Mouse (Mus musculus) forebrain, embryonic 11.5 days (tissue): ENCODE data around the gene Klhdc8b. TPM values are rescaled to one million over a fixed set of nuclear protein-coding genes. Genes with fewer than 3 reads are reported as not detected.
A peak's percentile ranks its signal among the peaks of the same experiment; 100 is the strongest.

Experiments used
- ATAC-seq: fragments of 200-750 bp; cut with Nextera tagmentation; replicated peaks from 2 replicates; pipeline ENCODE4 v1.8.0; 2017; ENCODE audit warnings: moderate TSS enrichment; ENCODE audit not compliant: low FRiP score
- DNase-seq: peaks from one replicate; pipeline ENCODE4 v3.0.0-alpha.2; 2017; ENCODE audit warnings: low spot score
- H3K27ac ChIP-seq: fragments of 300-500 bp; sonication (generic); 2 replicates; pipeline ENCODE4 v1.5.1; 2014; ENCODE audit warnings: low read depth, low read length
- H3K27me3 ChIP-seq: fragments of 300-500 bp; sonication (generic); 2 replicates; pipeline ENCODE4 v1.6.1; 2014; ENCODE audit warnings: mild to moderate bottlenecking, low read length, mixed read lengths; ENCODE audit not compliant: control insufficient read depth, insufficient read depth
- H3K36me3 ChIP-seq: fragments of 300-500 bp; sonication (generic); 2 replicates; pipeline ENCODE4 v1.6.1; 2014; ENCODE audit warnings: mild to moderate bottlenecking, low read length, moderate library complexity, mixed read lengths; ENCODE audit not compliant: control insufficient read depth, insufficient read depth
- H3K4me1 ChIP-seq: fragments of 300-500 bp; sonication (generic); replicated peaks from 2 replicates; pipeline ENCODE4 v1.6.1; 2014; ENCODE audit warnings: low read length, mixed read lengths; ENCODE audit not compliant: control insufficient read depth, insufficient read depth
- H3K4me2 ChIP-seq: fragments of 300-500 bp; sonication (generic); 2 replicates; pipeline ENCODE4 v1.6.1; 2014; ENCODE audit warnings: low read depth, mild to moderate bottlenecking, low read length, moderate library complexity, mixed read lengths; ENCODE audit not compliant: severe bottlenecking
- H3K4me3 ChIP-seq: fragments of 300-500 bp; sonication (generic); 2 replicates; pipeline ENCODE4 v1.5.1; 2014; ENCODE audit warnings: low read depth, low read length
- H3K9ac ChIP-seq: fragments of 300-500 bp; sonication (generic); 2 replicates; pipeline ENCODE4 v1.6.1; 2014; ENCODE audit warnings: low read length
- H3K9me3 ChIP-seq: fragments of 300-500 bp; sonication (generic); 2 replicates; pipeline ENCODE4 v1.6.1; 2016; ENCODE audit warnings: low read length, mixed read lengths; ENCODE audit not compliant: control insufficient read depth
- WGBS: fragments of 180-500 bp; shearing (Covaris S2); extraction: QIAGEN DNeasy Blood & Tissue Kit; methylation state at CpG from one replicate; pipeline ENCODE4 v1.1.7; 2014; 5-methylcytosine and 5-hydroxymethylcytosine counted together
- polyA plus RNA-seq: library from polyadenylated mRNA; unstranded; fragments of >200 nt; fragmentation: Nextera tagmentation; extraction: Ambion mirVana; gene quantifications from 2 replicates; pipeline ENCODE4 v1.2.1, GENCODE M21; 2014

Gene Klhdc8b
- polyA plus RNA-seq, 1 experiment from 2014 or later: 49.5 TPM

- H3K27me3 ChIP-seq: no peaks in the 10 kb centered on the region
- H3K4me3 ChIP-seq: no peak overlapping the region
- H3K36me3 ChIP-seq: peaks cover 4% of the 10 kb centered on the region
- H3K9ac ChIP-seq: no peak overlapping the region
- ATAC-seq: no peak
- WGBS: 92% methylated on average over 19 of the region's 19 CpGs
- no peak for DNase-seq
- H3K4me1 ChIP-seq: peaks cover 7% of the 10 kb centered on the region
- H3K9me3 ChIP-seq: no peaks in the 10 kb centered on the region
- no peak overlapping the region for H3K27ac ChIP-seq
- no peak overlapping the region for H3K4me2 ChIP-seq
Observed at GRCm38 (mm10) chr9:108485301-108485875, 24.0 kb upstream of the Klhdc8b start.

- no peaks in the 10 kb centered on the region for H3K27me3 ChIP-seq
- no peak overlapping the region for H3K9ac ChIP-seq
- ATAC-seq (no peak), DNase-seq (no peak)
- 95% methylated on average over 15 of the region's 15 CpGs for WGBS
- peaks cover 4% of the 10 kb centered on the region for H3K36me3 ChIP-seq
- no peaks in the 10 kb centered on the region for H3K9me3 ChIP-seq
- no peak overlapping the region for H3K4me2 ChIP-seq
- no peak overlapping the region for H3K4me3 ChIP-seq
- H3K27ac ChIP-seq: no peak overlapping the region
- peaks cover 8% of the 10 kb centered on the region; the same call in 1 of the 2 replicates for H3K4me1 ChIP-seq
Observed at GRCm38 (mm10) chr9:108484021-108484420, 22.6 kb upstream of the Klhdc8b start.

GRCm38 (mm10) chr9:108483051-108483790 lies 21.8 kb upstream of the Klhdc8b start:
- H3K9me3 ChIP-seq: no peaks in the 10 kb centered on the region
- peaks cover 4% of the 10 kb centered on the region for H3K36me3 ChIP-seq
- H3K9ac ChIP-seq: no peak overlapping the region
- no peak overlapping the region for H3K4me3 ChIP-seq
- H3K4me1 ChIP-seq: peaks cover 13% of the 10 kb centered on the region; the same call in 1 of the 2 replicates
- H3K27me3 ChIP-seq: no peaks in the 10 kb centered on the region
- DNase-seq (no peak), ATAC-seq (no peak)
- WGBS: 94% methylated on average over 18 of the region's 18 CpGs
- H3K27ac ChIP-seq: no peak overlapping the region
- H3K4me2 ChIP-seq: no peak overlapping the region

GRCm38 (mm10) chr9:108481520-108482210 lies 20.3 kb upstream of the Klhdc8b start:
- H3K9ac ChIP-seq: no peak overlapping the region
- H3K27ac ChIP-seq: no peak overlapping the region
- H3K4me1 ChIP-seq: peaks cover 13% of the 10 kb centered on the region; the same call in 1 of the 2 replicates
- no peaks in the 10 kb centered on the region for H3K27me3 ChIP-seq
- H3K4me3 ChIP-seq: no peak overlapping the region
- ATAC-seq: no peak
- no peak overlapping the region for H3K4me2 ChIP-seq
- WGBS: 91% methylated on average over 19 of the region's 19 CpGs
- DNase-seq: no peak
- H3K36me3 ChIP-seq: peaks cover 4% of the 10 kb centered on the region
- H3K9me3 ChIP-seq: no peaks in the 10 kb centered on the region

GRCm38 (mm10) chr9:108480813-108481519 lies 19.6 kb upstream of the Klhdc8b start:
- Histone ChIP-seq H3K27me3 (no peaks in the 10 kb centered on the region), H3K9me3 (no peaks in the 10 kb centered on the region), H3K9ac (no peak overlapping the region), H3K4me1 (peaks cover 13% of the 10 kb centered on the region; the same call in 1 of the 2 replicates), H3K36me3 (peaks cover 4% of the 10 kb centered on the region), H3K4me2 (no peak overlapping the region), H3K4me3 (no peak overlapping the region), H3K27ac (no peak overlapping the region)
- 94% methylated on average over 28 of the region's 28 CpGs for WGBS
- ATAC-seq (no peak), DNase-seq (no peak)

- Histone ChIP-seq H3K27me3 (no peaks in the 10 kb centered on the region), H3K4me3 (peak within 1 kb of the TSS; percentile 44), H3K9me3 (no peaks in the 10 kb centered on the region), H3K27ac (peak within 1 kb of the TSS; percentile 79), H3K9ac (peak within 1 kb of the TSS; percentile 73), H3K4me2 (peak within 1 kb of the TSS; percentile 68), H3K4me1 (peaks cover 13% of the 10 kb centered on the region; the same call in 1 of the 2 replicates), H3K36me3 (peaks cover 4% of the 10 kb centered on the region)
- 8% methylated on average over 10 of the region's 10 CpGs for WGBS
- ATAC-seq: peak; percentile 68
- peak; percentile 64 for DNase-seq
Observed at GRCm38 (mm10) chr9:108479721-108480351, 18.5 kb upstream of the Klhdc8b start, which contains the start of gene Lamb2. Gene Lamb2 (plus strand): TSS chr9:108479736.

- H3K36me3 ChIP-seq: peaks cover 2% of the 10 kb centered on the region
- ATAC-seq (peak; percentile 28; the same call in 1 of the 2 replicates), DNase-seq (peak; percentile 62)
- no peaks in the 10 kb centered on the region for H3K27me3 ChIP-seq
- H3K4me2 ChIP-seq: peak overlapping the region; percentile 61; the same call in 1 of the 2 replicates
- H3K4me1 ChIP-seq: peaks cover 13% of the 10 kb centered on the region; the same call in 1 of the 2 replicates
- H3K9ac ChIP-seq: peak overlapping the region; percentile 44; the same call in 1 of the 2 replicates
- H3K4me3 ChIP-seq: peak overlapping the region; percentile 37; the same call in 1 of the 2 replicates
- WGBS: 26% methylated on average over 11 of the region's 11 CpGs
- peak overlapping the region; percentile 79; the same call in 1 of the 2 replicates for H3K27ac ChIP-seq
- H3K9me3 ChIP-seq: no peaks in the 10 kb centered on the region
Observed at GRCm38 (mm10) chr9:108479241-108479640, 17.9 kb upstream of the Klhdc8b start.
